Mouse (Mus musculus) ES-CJ7 (cell line): ENCODE data around the gene Slc26a6.

Experiments used
- DNase-seq: peaks from one replicate; pipeline ENCODE4 v3.0.0; 2011; ENCODE audit warnings: low read depth, low spot score

The Slc26a6 gene

GRCm38 (mm10) chr9:108845390-108845789, 7.7 kb upstream of the Slc26a6 start:
- no peak for DNase-seq

GRCm38 (mm10) chr9:108847374-108847773, 5.7 kb upstream of the Slc26a6 start:
- peak; percentile 48 for DNase-seq

GRCm38 (mm10) chr9:108848419-108848818, 4.7 kb upstream of the Slc26a6 start:
- DNase-seq, result peak; percentile 65

- DNase-seq, result peak; percentile 96
Measured at GRCm38 (mm10) chr9:108853635-108854240, 655 bp downstream of the Slc26a6 start.

GRCm38 (mm10) chr9:108854241-108854696, 1.2 kb downstream of the Slc26a6 start:
- DNase-seq, result peak; percentile 92

- DNase-seq, result no peak
Measured at GRCm38 (mm10) chr9:108855335-108855734, 2.3 kb downstream of the Slc26a6 start.

GRCm38 (mm10) chr9:108858792-108859527, 5.9 kb downstream of the Slc26a6 start:
- no peak for DNase-seq

- DNase-seq, result no peak
Measured at GRCm38 (mm10) chr9:108912308-108912707, 59.2 kb downstream of the Slc26a6 start.

- DNase-seq, result no peak
Measured at GRCm38 (mm10) chr9:108913161-108913560, 60.1 kb downstream of the Slc26a6 start.

GRCm38 (mm10) chr9:108913621-108914020, 60.5 kb downstream of the Slc26a6 start:
- DNase-seq, result no peak

GRCm38 (mm10) chr9:108914491-108914890, 61.4 kb downstream of the Slc26a6 start, which contains the start of gene Tmem89:
Gene Tmem89, plus strand, starts transcription at chr9:108914619.
- no peak for DNase-seq

- no peak for DNase-seq
Measured at GRCm38 (mm10) chr9:108925897-108926296, 72.8 kb downstream of the Slc26a6 start.

GRCm38 (mm10) chr9:108928424-108928823, 75.3 kb downstream of the Slc26a6 start:
- no peak for DNase-seq

GRCm38 (mm10) chr9:108935991-108936390, 82.9 kb downstream of the Slc26a6 start:
- no peak for DNase-seq

GRCm38 (mm10) chr9:108936418-108937364, 83.6 kb downstream of the Slc26a6 start, which contains the start of gene Uqcrc1:
Gene Uqcrc1, plus strand, starts transcription at chr9:108936633.
- DNase-seq, result peak; percentile 100

- DNase-seq, result no peak
Measured at GRCm38 (mm10) chr9:108945111-108945510, 92.0 kb downstream of the Slc26a6 start.

GRCm38 (mm10) chr9:108945608-108946007, 92.5 kb downstream of the Slc26a6 start:
- DNase-seq, result no peak

- no peak for DNase-seq
Measured at GRCm38 (mm10) chr9:108949231-108949966, 96.3 kb downstream of the Slc26a6 start.

- no peak for DNase-seq
Measured at GRCm38 (mm10) chr9:108949967-108950728, 97.1 kb downstream of the Slc26a6 start.

GRCm38 (mm10) chr9:108953081-108953636, 100.1 kb downstream of the Slc26a6 start, which contains the start of gene Col7a1:
Gene Col7a1, plus strand, starts transcription at chr9:108953586.
- no peak for DNase-seq
